Mouse (Mus musculus): Measurements from ENCODE around the gene 4930519G04Rik. TPM values are rescaled to one million over a fixed set of nuclear protein-coding genes. Genes with fewer than 3 reads are reported as not detected.
"Not testable (repeated sequence)": the region's sequence is repeated elsewhere in the genome, so short reads cannot be mapped to it uniquely, and the experiment has no call there.

The 4930519G04Rik gene
- polyA plus RNA-seq, 1 experiment from 2014 or later = not detected

DNA sequence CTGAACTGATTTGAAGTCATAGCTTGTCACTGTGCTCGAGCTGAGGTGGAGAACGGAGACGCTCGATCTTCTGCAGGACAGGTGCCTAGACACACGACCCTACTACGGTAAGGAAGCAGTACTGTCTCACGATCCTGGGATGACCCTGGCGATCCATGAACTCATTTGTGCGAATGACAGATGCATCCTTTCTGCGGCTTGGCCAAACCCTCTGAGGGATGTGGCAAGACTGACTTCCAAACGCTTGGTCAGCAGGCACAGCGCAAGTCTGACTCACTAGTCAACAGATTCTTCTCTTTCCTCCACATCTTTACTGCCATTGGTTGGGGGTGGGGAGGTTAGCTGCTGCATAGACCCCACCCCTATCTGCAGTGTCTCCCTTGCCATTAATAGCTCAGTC lies 26.0 kb upstream of the 4930519G04Rik start:
- DNase-seq (ENCODE audit: low spot score) = no peak
- Histone ChIP-seq H3K4me3 (replicated peaks; ENCODE audit: low read length) (no peak overlapping the region), H3K27me3 (ENCODE audit: control insufficient read depth, insufficient read depth, low read length) (peaks cover 3% of the 10 kb centered on the region; the same call in 1 of the 2 replicates), H3K27ac (no peak overlapping the region), H3K36me3 (replicated peaks; ENCODE audit: control insufficient read depth, insufficient read depth) (no peaks in the 10 kb centered on the region), H3K9me3 (ENCODE audit: control insufficient read depth, low read length) (no peaks in the 10 kb centered on the region), H3K4me1 (replicated peaks; ENCODE audit: control insufficient read depth, insufficient read depth, low read length) (peaks cover 4% of the 10 kb centered on the region; the same call in 1 of the 2 replicates), H3K4me2 (replicated peaks) (no peak overlapping the region), H3K9ac (no peak overlapping the region)
- WGBS = 89% methylated on average over 12 of the region's 12 CpGs
- ATAC-seq (ENCODE audit: low FRiP score) = no peak

DNA sequence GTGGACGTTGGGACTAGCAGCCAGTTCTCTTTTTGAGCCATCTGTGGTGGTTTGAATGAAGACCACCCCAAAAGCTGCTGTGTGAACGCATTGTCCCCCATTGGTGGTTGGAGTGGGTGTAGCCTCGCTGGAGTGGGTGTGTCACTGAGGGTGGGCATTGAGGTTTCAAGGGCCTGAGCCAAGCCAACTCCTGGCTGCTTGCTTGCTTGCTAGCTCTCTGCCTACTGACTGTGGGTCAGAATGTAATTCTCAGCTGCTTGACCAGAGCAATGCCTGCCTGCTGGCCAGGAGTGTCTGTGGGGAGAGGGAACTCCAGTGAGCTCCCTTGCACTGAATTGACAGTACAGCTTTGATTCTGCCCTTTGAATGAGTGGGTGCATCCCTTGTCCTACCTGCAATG lies 23.7 kb upstream of the 4930519G04Rik start:
- DNase-seq (ENCODE audit: low spot score) (no peak), ATAC-seq (ENCODE audit: low FRiP score) (no peak)
- Histone ChIP-seq H3K4me2 (replicated peaks) (no peak overlapping the region), H3K9ac (no peak overlapping the region), H3K27me3 (ENCODE audit: control insufficient read depth, insufficient read depth, low read length) (no peaks in the 10 kb centered on the region), H3K4me3 (replicated peaks; ENCODE audit: low read length) (no peak overlapping the region), H3K36me3 (replicated peaks; ENCODE audit: control insufficient read depth, insufficient read depth) (no peaks in the 10 kb centered on the region), H3K9me3 (ENCODE audit: control insufficient read depth, low read length) (no peaks in the 10 kb centered on the region), H3K27ac (no peak overlapping the region), H3K4me1 (replicated peaks; ENCODE audit: control insufficient read depth, insufficient read depth, low read length) (0 out of 2 replicates have a peak, but pooled peaks cover 4% of the 10 kb centered on the region)
- WGBS = 78% methylated on average over 3 of the region's 3 CpGs

DNA sequence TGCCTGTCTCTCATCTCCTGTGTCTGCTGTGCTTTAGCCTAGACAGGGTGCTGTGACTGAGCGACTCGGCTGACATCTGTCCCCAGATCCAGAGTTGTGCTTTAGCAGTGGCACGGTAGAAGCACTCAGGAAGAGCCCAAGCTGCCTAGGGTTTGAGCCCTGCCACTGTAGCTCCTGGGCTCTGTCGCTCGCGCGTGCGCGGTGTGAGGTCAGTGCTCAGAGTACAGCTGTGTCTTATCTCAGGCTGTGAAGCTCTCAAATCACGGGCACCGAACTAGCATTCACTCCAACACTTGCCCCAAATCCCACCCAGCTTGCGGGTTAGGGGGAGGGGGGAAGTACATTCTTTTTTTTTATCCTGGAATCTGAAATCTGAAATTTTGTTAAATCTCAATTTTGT lies 16.6 kb upstream of the 4930519G04Rik start:
- ATAC-seq (ENCODE audit: low FRiP score) (no peak), DNase-seq (ENCODE audit: low spot score) (no peak)
- Histone ChIP-seq H3K4me3 (replicated peaks; ENCODE audit: low read length) (no peak overlapping the region), H3K27me3 (ENCODE audit: control insufficient read depth, insufficient read depth, low read length) (no peaks in the 10 kb centered on the region), H3K4me1 (replicated peaks; ENCODE audit: control insufficient read depth, insufficient read depth, low read length) (no peaks in the 10 kb centered on the region), H3K36me3 (replicated peaks; ENCODE audit: control insufficient read depth, insufficient read depth) (no peaks in the 10 kb centered on the region), H3K4me2 (replicated peaks) (no peak overlapping the region), H3K9me3 (ENCODE audit: control insufficient read depth, low read length) (no peaks in the 10 kb centered on the region), H3K9ac (no peak overlapping the region), H3K27ac (no peak overlapping the region)
- 67% methylated on average over 12 of the region's 12 CpGs for WGBS

DNA sequence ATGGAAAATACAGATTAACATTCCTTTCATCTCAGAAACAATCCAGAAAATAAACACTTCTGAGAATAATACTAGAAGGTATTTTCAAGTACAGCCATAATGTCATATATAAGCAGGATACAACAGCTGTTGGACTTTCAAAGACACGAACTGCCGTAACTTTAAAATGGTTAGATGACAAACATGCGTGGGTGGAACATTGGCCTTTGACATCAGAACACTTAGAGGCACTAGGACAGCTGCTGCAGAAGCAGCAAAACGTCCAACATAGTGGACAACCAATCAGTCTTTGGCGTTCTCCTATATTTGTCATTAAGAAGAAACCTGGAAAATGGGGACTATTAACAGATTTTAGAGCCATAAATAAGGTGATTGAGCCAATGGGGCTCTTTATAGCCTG lies 13.0 kb upstream of the 4930519G04Rik start:
- H3K9ac ChIP-seq; H3K27ac ChIP-seq; H3K4me2 ChIP-seq (replicated peaks); H3K27me3 ChIP-seq (ENCODE audit: control insufficient read depth, insufficient read depth, low read length); H3K4me3 ChIP-seq (replicated peaks; ENCODE audit: low read length); DNase-seq (ENCODE audit: low spot score); ATAC-seq (ENCODE audit: low FRiP score); H3K9me3 ChIP-seq (ENCODE audit: control insufficient read depth, low read length); H3K4me1 ChIP-seq (replicated peaks; ENCODE audit: control insufficient read depth, insufficient read depth, low read length); H3K36me3 ChIP-seq (replicated peaks; ENCODE audit: control insufficient read depth, insufficient read depth): not testable (repeated sequence)
- 71% methylated on average over 5 of the region's 5 CpGs for WGBS

DNA sequence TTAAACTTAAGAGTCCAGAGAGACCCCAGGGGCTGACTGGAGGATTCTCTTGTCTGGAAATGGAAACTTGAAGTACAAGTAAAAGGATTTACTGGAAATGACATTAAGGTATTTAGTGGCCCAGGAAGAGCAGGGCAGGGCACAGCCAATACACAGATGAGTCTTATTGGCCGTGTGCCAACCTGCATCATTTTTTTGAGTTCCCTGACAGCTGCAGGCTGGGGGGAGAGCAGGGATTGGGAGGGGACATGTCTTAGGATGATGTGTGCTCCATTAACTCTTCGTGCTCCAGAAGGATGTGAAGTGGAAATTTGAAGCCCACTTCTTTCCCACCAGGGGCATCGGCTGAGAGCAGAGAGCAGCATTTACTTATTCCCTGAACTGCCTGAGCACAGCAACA lies 11.3 kb upstream of the 4930519G04Rik start:
- not testable (repeated sequence) for H3K4me1 ChIP-seq (replicated peaks; ENCODE audit: control insufficient read depth, insufficient read depth, low read length); H3K9me3 ChIP-seq (ENCODE audit: control insufficient read depth, low read length); H3K4me2 ChIP-seq (replicated peaks); H3K36me3 ChIP-seq (replicated peaks; ENCODE audit: control insufficient read depth, insufficient read depth); H3K27me3 ChIP-seq (ENCODE audit: control insufficient read depth, insufficient read depth, low read length); H3K4me3 ChIP-seq (replicated peaks; ENCODE audit: low read length); ATAC-seq (ENCODE audit: low FRiP score); H3K9ac ChIP-seq; H3K27ac ChIP-seq
- DNase-seq (ENCODE audit: low spot score) = peak; percentile 57
- 39% methylated on average over 3 of the region's 3 CpGs for WGBS

DNA sequence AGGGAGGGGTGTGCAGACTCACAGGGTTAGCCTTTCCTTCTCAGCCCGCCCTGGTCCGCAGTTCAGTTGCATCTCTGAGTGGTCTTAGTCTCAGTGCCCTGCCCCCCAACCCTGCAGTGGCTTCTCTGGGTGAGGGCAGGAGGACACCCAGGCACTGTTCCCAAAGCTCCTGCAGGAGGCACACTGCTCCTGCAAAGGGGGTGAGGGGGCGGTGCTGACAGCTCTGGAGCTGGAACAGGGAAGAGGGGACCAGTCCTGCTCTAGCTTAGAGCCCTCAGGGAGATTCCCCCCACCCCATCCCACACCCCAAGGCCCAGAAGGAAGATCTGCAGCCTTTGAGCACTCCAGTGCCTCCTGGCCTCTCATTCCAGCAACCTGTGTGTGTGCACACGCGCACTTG lies 10.8 kb upstream of the 4930519G04Rik start:
- H3K27me3 ChIP-seq (ENCODE audit: control insufficient read depth, insufficient read depth, low read length) = no peaks in the 10 kb centered on the region
- no peak overlapping the region for H3K9ac ChIP-seq
- H3K4me2 ChIP-seq (replicated peaks) = no peak overlapping the region
- H3K27ac ChIP-seq = no peak overlapping the region
- DNase-seq (ENCODE audit: low spot score) (no peak), ATAC-seq (ENCODE audit: low FRiP score) (no peak)
- H3K36me3 ChIP-seq (replicated peaks; ENCODE audit: control insufficient read depth, insufficient read depth) = no peaks in the 10 kb centered on the region
- H3K4me1 ChIP-seq (replicated peaks; ENCODE audit: control insufficient read depth, insufficient read depth, low read length) = peaks cover 6% of the 10 kb centered on the region; the same call in 1 of the 2 replicates
- WGBS = 74% methylated on average over 5 of the region's 5 CpGs
- H3K4me3 ChIP-seq (replicated peaks; ENCODE audit: low read length) = no peak overlapping the region
- H3K9me3 ChIP-seq (ENCODE audit: control insufficient read depth, low read length) = no peaks in the 10 kb centered on the region

DNA sequence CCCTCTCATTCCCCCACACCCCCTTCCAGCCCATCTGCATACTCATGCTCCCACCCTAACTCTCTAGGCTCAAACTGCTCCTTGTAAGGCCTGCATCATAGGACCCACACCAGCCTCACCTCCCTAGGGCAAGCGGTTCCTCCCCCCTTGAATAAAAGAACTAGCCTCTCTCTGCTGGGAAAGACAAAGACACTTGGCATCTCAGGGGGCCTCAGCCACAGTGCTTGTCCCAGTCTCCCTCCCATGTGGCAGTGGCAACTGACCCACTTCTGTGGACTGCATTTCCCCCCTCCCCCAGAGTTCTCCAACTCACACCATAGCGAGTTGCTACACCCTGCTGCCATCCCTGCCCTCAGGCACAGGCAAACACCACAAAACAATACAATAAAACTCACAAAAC lies 9.1 kb upstream of the 4930519G04Rik start:
- H3K27me3 ChIP-seq (ENCODE audit: control insufficient read depth, insufficient read depth, low read length); ATAC-seq (ENCODE audit: low FRiP score): not testable (repeated sequence)
- WGBS = 57% methylated on average over 2 of the region's 2 CpGs

DNA sequence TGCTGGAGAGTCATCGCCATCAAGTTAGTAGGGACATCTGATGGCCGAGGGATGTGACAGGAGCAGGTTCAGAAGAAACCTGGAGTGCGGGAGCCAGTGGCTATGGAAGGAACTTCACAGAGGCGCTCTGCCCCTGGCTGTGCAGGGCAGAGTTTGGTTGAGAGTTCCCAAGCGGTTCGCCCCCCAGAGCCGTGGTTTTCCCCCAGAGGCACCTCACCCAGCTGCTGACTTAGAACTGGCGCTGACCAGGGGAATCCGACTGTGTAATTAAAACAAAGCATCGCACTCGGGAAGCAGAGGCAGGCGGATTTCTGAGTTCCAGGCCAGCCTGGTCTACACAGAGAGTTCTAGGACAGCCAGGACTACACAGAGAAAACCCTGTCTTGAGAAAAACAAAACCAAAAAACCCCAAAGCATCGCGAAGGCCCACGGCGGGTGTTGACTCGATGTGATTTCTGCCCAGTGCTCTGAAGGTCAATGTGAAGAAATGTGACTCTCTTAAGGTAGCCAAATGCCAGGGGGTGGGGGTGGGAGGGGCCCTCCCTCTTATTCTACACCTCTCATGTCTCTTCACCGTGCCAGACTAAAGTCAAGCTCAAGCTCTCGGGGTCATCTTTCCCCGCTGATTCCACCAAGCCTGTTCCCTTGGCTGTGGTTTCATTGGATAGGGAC lies 1.8 kb upstream of the 4930519G04Rik start:
- Histone ChIP-seq H3K9ac (no peak overlapping the region), H3K27me3 (ENCODE audit: control insufficient read depth, insufficient read depth, low read length) (no peaks in the 10 kb centered on the region), H3K27ac (no peak overlapping the region), H3K9me3 (ENCODE audit: control insufficient read depth, low read length) (no peaks in the 10 kb centered on the region), H3K4me3 (replicated peaks; ENCODE audit: low read length) (no peak overlapping the region), H3K4me1 (replicated peaks; ENCODE audit: control insufficient read depth, insufficient read depth, low read length) (no peaks in the 10 kb centered on the region), H3K4me2 (replicated peaks) (no peak overlapping the region), H3K36me3 (replicated peaks; ENCODE audit: control insufficient read depth, insufficient read depth) (no peaks in the 10 kb centered on the region)
- no peak for ATAC-seq (ENCODE audit: low FRiP score)
- WGBS = 86% methylated on average over 20 of the region's 20 CpGs
- DNase-seq (ENCODE audit: low spot score) = no peak

More for the DNA sequence above, 9.1 kb upstream of the 4930519G04Rik start:
- H3K4me2 ChIP-seq (replicated peaks); H3K9ac ChIP-seq; DNase-seq (ENCODE audit: low spot score); H3K9me3 ChIP-seq (ENCODE audit: control insufficient read depth, low read length); H3K4me1 ChIP-seq (replicated peaks; ENCODE audit: control insufficient read depth, insufficient read depth, low read length); H3K27ac ChIP-seq; H3K36me3 ChIP-seq (replicated peaks; ENCODE audit: control insufficient read depth, insufficient read depth); H3K4me3 ChIP-seq (replicated peaks; ENCODE audit: low read length): not testable (repeated sequence)

DNA sequence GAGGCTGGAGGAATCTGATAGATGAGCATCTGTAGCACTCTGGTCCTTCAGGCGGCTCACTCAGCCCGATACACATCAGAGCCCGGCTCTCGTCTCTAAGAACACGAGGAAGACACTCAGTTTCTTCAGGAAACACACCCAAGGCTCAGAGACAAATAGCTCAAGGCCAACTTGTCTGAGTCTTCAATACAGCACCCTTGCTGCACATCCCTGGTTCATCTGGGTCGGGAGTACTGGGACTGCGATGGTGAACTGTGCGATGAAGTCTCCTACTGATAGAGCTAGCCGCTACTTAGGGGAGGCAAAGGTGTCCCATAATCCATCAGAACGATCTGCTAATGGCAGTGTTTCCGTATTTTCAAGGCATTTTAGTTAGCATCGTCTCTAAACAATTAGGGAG lies 5.1 kb downstream of the 4930519G04Rik start, which contains the start of gene Gm9936:
TSS of gene Gm9936 (minus strand) at position 101 of the 400 bp plus-strand sequence.
- ATAC-seq (ENCODE audit: low FRiP score) (no peak), DNase-seq (ENCODE audit: low spot score) (no peak)
- Histone ChIP-seq H3K36me3 (replicated peaks; ENCODE audit: control insufficient read depth, insufficient read depth) (no peaks in the 10 kb centered on the region), H3K27ac (0 out of 2 replicates have a peak within 1 kb of the TSS, but pooled peaks have one; percentile 26), H3K9ac (peak within 1 kb of the TSS; percentile 56), H3K9me3 (ENCODE audit: control insufficient read depth, low read length) (no peaks in the 10 kb centered on the region), H3K4me3 (replicated peaks; ENCODE audit: low read length) (peak within 1 kb of the TSS; percentile 23), H3K4me1 (replicated peaks; ENCODE audit: control insufficient read depth, insufficient read depth, low read length) (no peaks in the 10 kb centered on the region), H3K4me2 (replicated peaks) (peak within 1 kb of the TSS; percentile 58), H3K27me3 (ENCODE audit: control insufficient read depth, insufficient read depth, low read length) (no peaks in the 10 kb centered on the region)
- WGBS = 83% methylated on average over 12 of the region's 12 CpGs

Data from hindbrain, embryonic 14.5 days (tissue).